Mouse (Mus musculus) ES-E14 (cell line): ENCODE measurements around the gene Mecr. TPM values are rescaled to one million over a fixed set of nuclear protein-coding genes. Genes with fewer than 3 reads are reported as not detected.

Experiments used
- DNase-seq: peaks from one replicate; pipeline ENCODE4 v3.0.0-alpha.2; 2013; ENCODE audit warnings: low read depth, low spot score
- H3K27ac ChIP-seq: 2 replicates; pipeline ENCODE4 v1.5.1; 2012; ENCODE audit warnings: low read depth, mild to moderate bottlenecking, low read length, moderate library complexity, mixed read lengths; ENCODE audit not compliant: poor library complexity, insufficient read depth, severe bottlenecking
- H3K36me3 ChIP-seq: 2 replicates; pipeline ENCODE4 v1.6.1; 2012; ENCODE audit warnings: mild to moderate bottlenecking, low read length, moderate library complexity, mixed read lengths; ENCODE audit not compliant: control insufficient read depth, poor library complexity, insufficient read depth, severe bottlenecking
- H3K4me1 ChIP-seq, 2 experiments: fragments of 150-350 bp in 1 of 2; sonication (generic) in 1 of 2; 2 replicates each; pipeline ENCODE4 v1.6.1; 2012; ENCODE audit warnings: low read length in 2 of 2, mild to moderate bottlenecking in 1 of 2, mixed read lengths in 1 of 2; ENCODE audit not compliant: control insufficient read depth in 2 of 2, insufficient read depth in 2 of 2, poor library complexity in 1 of 2
- H3K4me3 ChIP-seq, 2 experiments: fragments of 150-350 bp in 1 of 2; sonication (generic) in 1 of 2; 2 replicates each; pipeline ENCODE4 v1.5.1; 2012; ENCODE audit warnings: low read length in 2 of 2, low read depth in 1 of 2, mild to moderate bottlenecking in 1 of 2, mixed read lengths in 1 of 2; ENCODE audit not compliant: insufficient read depth in 1 of 2, poor library complexity in 1 of 2, severe bottlenecking in 1 of 2
- H3K9ac ChIP-seq: 2 replicates; pipeline ENCODE4 v1.6.1; 2012; ENCODE audit warnings: low read depth, mild to moderate bottlenecking, low read length, mixed read lengths; ENCODE audit not compliant: poor library complexity, insufficient read depth, severe bottlenecking
- H3K9me3 ChIP-seq: fragments of 150-350 bp; sonication (generic); 2 replicates; pipeline ENCODE4 v1.6.1; 2012; ENCODE audit warnings: low read depth, mild to moderate bottlenecking, low read length; ENCODE audit not compliant: control insufficient read depth, insufficient read depth
- CHD2 ChIP-seq: IDR thresholded peaks from 2 replicates; pipeline ENCODE4 v1.6.1; 2014; ENCODE audit warnings: mild to moderate bottlenecking, low read depth, low read length, inconsistent platforms
- HCFC1 ChIP-seq: IDR thresholded peaks from 2 replicates; pipeline ENCODE4 v1.6.1; 2012; ENCODE audit warnings: low read length, inconsistent platforms, borderline replicate concordance; ENCODE audit not compliant: insufficient read depth
- MAFK ChIP-seq: IDR thresholded peaks from 2 replicates; pipeline ENCODE4 v1.6.1; 2014; ENCODE audit warnings: mild to moderate bottlenecking, low read depth, low read length, inconsistent platforms; ENCODE audit not compliant: insufficient read depth
- ZC3H11A ChIP-seq: IDR thresholded peaks from 2 replicates; pipeline ENCODE4 v1.6.1; 2012; ENCODE audit warnings: low read depth, mild to moderate bottlenecking, inconsistent platforms, low read length, borderline replicate concordance
- ZNF384 ChIP-seq: IDR thresholded peaks from 2 replicates; pipeline ENCODE4 v1.6.1; 2012; ENCODE audit warnings: low read depth, low read length, inconsistent platforms
- in situ Hi-C, 2 experiments: fragments of 600-800 bp; cut with MboI; formaldehyde crosslinking; loops; one replicate each; pipeline ENCODE4 v1.15.1; 2025; ENCODE audit warnings: low sequenced_read_pairs in 2 of 2, inconsistent platforms in 1 of 2; ENCODE audit not compliant: unreplicated experiment in 2 of 2
- total RNA-seq: library from RNA; depleted of rRNA; stranded (reverse); fragments of 300-350 nt; gene quantifications from 2 replicates; pipeline ENCODE4 v1.2.3, GENCODE M21; 2012; rRNA removed

Gene Mecr
- 31.2 and 34.2 TPM in 2 replicates for total RNA-seq

DNA sequence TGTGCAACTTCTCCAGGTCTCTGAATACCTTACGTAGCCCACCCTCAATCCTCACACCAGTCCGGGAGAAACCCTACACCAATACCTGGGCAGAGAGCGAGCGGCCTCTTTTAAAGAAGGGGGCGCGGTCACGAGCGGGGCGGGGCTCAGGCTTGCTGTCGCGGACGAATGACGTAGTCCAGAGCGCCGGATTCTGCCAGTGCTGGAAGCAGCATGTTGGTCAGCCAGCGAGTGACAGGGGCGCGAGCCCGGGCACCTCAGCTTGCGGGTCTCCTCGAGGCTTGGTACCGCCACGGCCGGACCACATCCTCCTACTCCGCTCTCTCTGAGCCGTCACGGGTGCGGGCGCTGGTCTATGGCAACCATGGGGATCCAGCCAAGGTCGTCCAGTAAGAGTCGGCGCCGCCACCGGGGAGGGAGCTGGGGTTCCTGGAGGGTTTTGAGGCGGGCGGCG lies at the start of gene Mecr:
Gene Mecr (plus strand): TSS at position 181 of the 454 bp plus-strand sequence.
- peak; percentile 93 for DNase-seq
- no peak within 1 kb of the TSS; the same call in 1 of the 2 replicates for H3K27ac ChIP-seq
- H3K9ac ChIP-seq: peak within 1 kb of the TSS; percentile 98
- in situ Hi-C loops: loop anchor here in 1 of 2 experiments (25.0 kb wide), 2 partner anchors 581 to 881 kb away; no protein-coding TSS in a partner anchor
- peaks cover 2 to 6% of the 10 kb centered on the region in 2 experiments; a peak in 2 of 4 replicates for H3K4me1 ChIP-seq
- no peaks in the 10 kb centered on the region for H3K9me3 ChIP-seq
- no peaks in the 10 kb centered on the region for H3K36me3 ChIP-seq
- H3K4me3 ChIP-seq: peak within 1 kb of the TSS; percentile 94 to 99
- no peak for TF ChIP-seq CHD2
- TF ChIP-seq ZC3H11A: peak; percentile 18; the same call in 1 of the 2 replicates
- TF ChIP-seq HCFC1: peak; percentile 84
- no peak for TF ChIP-seq MAFK
- no peak for TF ChIP-seq ZNF384

- H3K36me3 ChIP-seq: peaks cover 4% of the 10 kb centered on the region; the same call in 1 of the 2 replicates
- DNase-seq: no peak
- in situ Hi-C loops: no loop called here
- TF ChIP-seq CHD2: no peak
- TF ChIP-seq ZC3H11A: no peak
- TF ChIP-seq ZNF384: no peak
- no peak for TF ChIP-seq HCFC1
- TF ChIP-seq MAFK: no peak
- no peaks in the 10 kb centered on the region for H3K9me3 ChIP-seq
- H3K27ac ChIP-seq: no peak overlapping the region
- no peak overlapping the region for H3K4me3 ChIP-seq
- H3K4me1 ChIP-seq: peaks cover 3 to 23% of the 10 kb centered on the region in 2 experiments
- no peak overlapping the region for H3K9ac ChIP-seq
These were observed 46.8 kb upstream of the Mecr start for GRCm38 (mm10) chr4:131796312-131797080.

DNA sequence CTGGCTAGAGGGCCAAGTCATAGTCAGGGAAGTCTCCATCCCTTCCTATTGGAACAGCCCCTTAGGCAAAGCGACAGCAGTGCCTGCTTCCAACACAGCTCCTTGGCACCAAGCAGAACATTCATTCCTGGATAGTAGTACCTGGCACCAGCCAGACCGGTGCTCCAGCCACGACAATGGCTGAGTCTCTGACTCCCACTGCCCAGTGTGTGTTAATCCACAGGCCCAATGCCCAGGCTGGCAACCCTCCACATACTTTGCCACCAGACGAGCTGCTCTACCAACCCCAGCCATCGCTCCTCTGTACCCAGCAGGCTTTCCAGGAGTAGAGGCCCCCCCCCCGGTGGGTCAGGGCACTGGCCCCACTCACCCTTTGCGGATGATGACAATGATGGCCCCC lies 45.8 kb upstream of the Mecr start:
- no peak for TF ChIP-seq HCFC1
- TF ChIP-seq ZNF384: no peak
- no peak for TF ChIP-seq MAFK
- TF ChIP-seq CHD2: no peak
- TF ChIP-seq ZC3H11A: no peak
- DNase-seq: no peak
- no peaks in the 10 kb centered on the region for H3K9me3 ChIP-seq
- no peak overlapping the region for H3K9ac ChIP-seq
- H3K27ac ChIP-seq: no peak overlapping the region
- in situ Hi-C loops: no loop called here
- no peak overlapping the region for H3K4me3 ChIP-seq
- peaks cover 3 to 23% of the 10 kb centered on the region in 2 experiments for H3K4me1 ChIP-seq
- H3K36me3 ChIP-seq: peaks cover 4% of the 10 kb centered on the region; the same call in 1 of the 2 replicates

DNA sequence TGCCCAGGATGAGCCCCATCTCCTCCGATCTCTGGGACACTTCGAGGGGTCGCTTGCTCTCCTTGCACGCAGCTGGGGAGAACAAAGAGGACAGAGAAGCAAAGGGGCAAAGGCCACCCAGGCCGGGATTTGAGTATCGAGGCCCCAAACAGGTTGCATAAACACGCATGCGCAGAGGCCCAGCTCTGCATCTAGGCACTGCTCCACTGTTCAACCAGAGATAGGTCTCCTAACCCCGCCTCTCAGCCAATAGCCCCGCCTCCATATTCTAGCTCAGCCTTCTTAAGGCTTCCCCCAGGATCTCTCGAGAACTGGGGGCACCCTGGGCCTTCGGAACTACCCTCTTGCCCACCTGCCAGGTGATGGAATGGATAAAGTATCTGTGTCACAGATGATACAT lies 45.4 kb upstream of the Mecr start:
- H3K9me3 ChIP-seq: no peaks in the 10 kb centered on the region
- DNase-seq: no peak
- H3K27ac ChIP-seq: no peak overlapping the region
- H3K4me1 ChIP-seq: peaks cover 3 to 24% of the 10 kb centered on the region in 2 experiments
- H3K9ac ChIP-seq: no peak overlapping the region
- TF ChIP-seq ZNF384: no peak
- TF ChIP-seq HCFC1: no peak
- no peak for TF ChIP-seq ZC3H11A
- TF ChIP-seq MAFK: no peak
- no peak for TF ChIP-seq CHD2
- H3K4me3 ChIP-seq: no peak overlapping the region
- in situ Hi-C loops: no loop called here
- H3K36me3 ChIP-seq: peaks cover 4% of the 10 kb centered on the region; the same call in 1 of the 2 replicates

DNA sequence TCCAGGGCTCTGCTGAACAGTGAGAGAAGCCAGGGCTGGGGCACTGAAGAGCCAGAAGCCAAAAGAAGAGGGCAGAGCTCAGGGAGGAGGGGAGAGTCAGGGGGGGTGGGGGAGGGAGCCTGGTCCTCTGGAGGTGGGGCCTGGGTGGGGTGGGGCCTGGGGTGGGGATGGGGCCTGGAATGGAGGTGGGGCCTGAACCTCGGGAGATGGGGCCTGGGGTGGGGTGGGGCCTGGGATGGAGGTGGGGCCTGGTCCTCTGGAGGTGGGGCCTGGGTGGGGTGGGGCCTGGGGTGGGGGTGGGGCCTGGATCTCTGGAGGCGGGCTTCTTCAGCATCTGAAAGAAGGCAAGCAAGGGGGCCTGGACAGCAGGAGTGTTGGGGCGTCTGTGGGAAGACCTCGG lies 44.3 kb upstream of the Mecr start:
- in situ Hi-C loops: no loop called here
- H3K36me3 ChIP-seq: peaks cover 4% of the 10 kb centered on the region; the same call in 1 of the 2 replicates
- TF ChIP-seq CHD2 (no peak), HCFC1 (no peak), MAFK (no peak), ZC3H11A (no peak), ZNF384 (no peak)
- peak overlapping the region; percentile 18 to 33; a peak in 1 of 4 replicates for H3K4me3 ChIP-seq
- peak; percentile 35 for DNase-seq
- peaks cover 3 to 28% of the 10 kb centered on the region in 2 experiments for H3K4me1 ChIP-seq
- no peaks in the 10 kb centered on the region for H3K9me3 ChIP-seq
- no peak overlapping the region for H3K9ac ChIP-seq
- no peak overlapping the region for H3K27ac ChIP-seq
